Mouse (Mus musculus): ENCODE measurements around the gene Selenos. TPM values are rescaled to one million over a fixed set of nuclear protein-coding genes. Genes with fewer than 3 reads are reported as not detected.

The Selenos gene
- polyA plus RNA-seq, 1 experiment, result 48.1 TPM

- TF ChIP-seq CEBPB (IDR thresholded peaks at IDR 0.05; ENCODE audit: low read depth) (no peak), MAX (IDR thresholded peaks at IDR 0.05) (no peak), FOSL1 (IDR thresholded peaks at IDR 0.05; ENCODE audit: insufficient read depth, low read length, poor library complexity, severe bottlenecking) (no peak), MYOD1 (IDR thresholded peaks at IDR 0.05; ENCODE audit: control insufficient read depth, insufficient read length, low read depth) (no peak), MYOG (IDR thresholded peaks at IDR 0.05; ENCODE audit: control insufficient read depth, extremely low read depth, insufficient read length) (no peak), CTCF (IDR thresholded peaks at IDR 0.05; ENCODE audit: control insufficient read depth, insufficient read depth, insufficient read length) (no peak), USF1 (IDR thresholded peaks at IDR 0.05; ENCODE audit: low read depth) (no peak)
- Histone ChIP-seq H3K36me3 (ENCODE audit: control insufficient read depth, insufficient read depth) (peaks cover 41% of the 10 kb centered on the region), H3K4me3 (ENCODE audit: insufficient read depth, poor library complexity, severe bottlenecking) (peak overlapping the region; percentile 64), H3ac (ENCODE audit: control insufficient read depth, insufficient read length, low read depth) (peak overlapping the region; percentile 34), H3K79me2 (ENCODE audit: control insufficient read depth, insufficient read depth) (peaks cover 24% of the 10 kb centered on the region), H3K27me3 (ENCODE audit: control insufficient read depth, insufficient read depth, insufficient read length) (no peaks in the 10 kb centered on the region), H3K79me3 (ENCODE audit: low read depth) (peaks cover 15% of the 10 kb centered on the region)
These were observed 773 bp downstream of the Selenos start for GRCm38 (mm10) chr7:66080231-66080613.

GRCm38 (mm10) chr7:66083757-66084156 is 4.3 kb downstream of the Selenos start:
- Histone ChIP-seq H3K27me3 (ENCODE audit: control insufficient read depth, insufficient read depth, insufficient read length) (no peaks in the 10 kb centered on the region), H3K4me3 (ENCODE audit: insufficient read depth, poor library complexity, severe bottlenecking) (no peak overlapping the region), H3K36me3 (ENCODE audit: control insufficient read depth, insufficient read depth) (peaks cover 64% of the 10 kb centered on the region), H3K79me2 (ENCODE audit: control insufficient read depth, insufficient read depth) (peaks cover 24% of the 10 kb centered on the region), H3K79me3 (ENCODE audit: low read depth) (peaks cover 15% of the 10 kb centered on the region), H3ac (ENCODE audit: control insufficient read depth, insufficient read length, low read depth) (no peak overlapping the region)
- no peak for TF ChIP-seq MAX (IDR thresholded peaks at IDR 0.05)
- TF ChIP-seq USF1 (IDR thresholded peaks at IDR 0.05; ENCODE audit: low read depth), result no peak
- no peak for TF ChIP-seq FOSL1 (IDR thresholded peaks at IDR 0.05; ENCODE audit: insufficient read depth, low read length, poor library complexity, severe bottlenecking)
- no peak for TF ChIP-seq CTCF (IDR thresholded peaks at IDR 0.05; ENCODE audit: control insufficient read depth, insufficient read depth, insufficient read length)
- TF ChIP-seq CEBPB (IDR thresholded peaks at IDR 0.05; ENCODE audit: low read depth), result no peak

GRCm38 (mm10) chr7:66084546-66084945 is 5.1 kb downstream of the Selenos start:
- H3K27me3 ChIP-seq (ENCODE audit: control insufficient read depth, insufficient read depth, insufficient read length), result no peaks in the 10 kb centered on the region
- no peak for TF ChIP-seq CTCF (IDR thresholded peaks at IDR 0.05; ENCODE audit: control insufficient read depth, insufficient read depth, insufficient read length)
- no peak for TF ChIP-seq USF1 (IDR thresholded peaks at IDR 0.05; ENCODE audit: low read depth)
- peaks cover 24% of the 10 kb centered on the region for H3K79me2 ChIP-seq (ENCODE audit: control insufficient read depth, insufficient read depth)
- no peak overlapping the region for H3ac ChIP-seq (ENCODE audit: control insufficient read depth, insufficient read length, low read depth)
- H3K79me3 ChIP-seq (ENCODE audit: low read depth), result peaks cover 15% of the 10 kb centered on the region
- H3K4me3 ChIP-seq (ENCODE audit: insufficient read depth, poor library complexity, severe bottlenecking), result no peak overlapping the region
- H3K36me3 ChIP-seq (ENCODE audit: control insufficient read depth, insufficient read depth), result peaks cover 69% of the 10 kb centered on the region

GRCm38 (mm10) chr7:66087652-66088051 is 8.2 kb downstream of the Selenos start:
- H3K36me3 ChIP-seq (ENCODE audit: control insufficient read depth, insufficient read depth), result peaks cover 69% of the 10 kb centered on the region
- H3K27me3 ChIP-seq (ENCODE audit: control insufficient read depth, insufficient read depth, insufficient read length), result no peaks in the 10 kb centered on the region
- H3K79me3 ChIP-seq (ENCODE audit: low read depth), result peaks cover 4% of the 10 kb centered on the region
- TF ChIP-seq USF1 (IDR thresholded peaks at IDR 0.05; ENCODE audit: low read depth) (no peak), MYOG (IDR thresholded peaks at IDR 0.05; ENCODE audit: control insufficient read depth, extremely low read depth, insufficient read length) (no peak), MAX (IDR thresholded peaks at IDR 0.05) (no peak), FOSL1 (IDR thresholded peaks at IDR 0.05; ENCODE audit: insufficient read depth, low read length, poor library complexity, severe bottlenecking) (no peak), CEBPB (IDR thresholded peaks at IDR 0.05; ENCODE audit: low read depth) (no peak), CTCF (IDR thresholded peaks at IDR 0.05; ENCODE audit: control insufficient read depth, insufficient read depth, insufficient read length) (no peak), MYOD1 (IDR thresholded peaks at IDR 0.05; ENCODE audit: control insufficient read depth, insufficient read length, low read depth) (no peak)
- H3K4me3 ChIP-seq (ENCODE audit: insufficient read depth, poor library complexity, severe bottlenecking), result no peak overlapping the region
- no peak overlapping the region for H3ac ChIP-seq (ENCODE audit: control insufficient read depth, insufficient read length, low read depth)
- no peaks in the 10 kb centered on the region for H3K79me2 ChIP-seq (ENCODE audit: control insufficient read depth, insufficient read depth)

GRCm38 (mm10) chr7:66088077-66088476 is 8.6 kb downstream of the Selenos start:
- Histone ChIP-seq H3K36me3 (ENCODE audit: control insufficient read depth, insufficient read depth) (peaks cover 64% of the 10 kb centered on the region), H3K79me2 (ENCODE audit: control insufficient read depth, insufficient read depth) (no peaks in the 10 kb centered on the region), H3K79me3 (ENCODE audit: low read depth) (peaks cover 4% of the 10 kb centered on the region), H3K27me3 (ENCODE audit: control insufficient read depth, insufficient read depth, insufficient read length) (no peaks in the 10 kb centered on the region), H3ac (ENCODE audit: control insufficient read depth, insufficient read length, low read depth) (no peak overlapping the region), H3K4me3 (ENCODE audit: insufficient read depth, poor library complexity, severe bottlenecking) (no peak overlapping the region)
- TF ChIP-seq MYOG (IDR thresholded peaks at IDR 0.05; ENCODE audit: control insufficient read depth, extremely low read depth, insufficient read length) (no peak), USF1 (IDR thresholded peaks at IDR 0.05; ENCODE audit: low read depth) (no peak), MAX (IDR thresholded peaks at IDR 0.05) (no peak), FOSL1 (IDR thresholded peaks at IDR 0.05; ENCODE audit: insufficient read depth, low read length, poor library complexity, severe bottlenecking) (no peak), CEBPB (IDR thresholded peaks at IDR 0.05; ENCODE audit: low read depth) (no peak), MYOD1 (IDR thresholded peaks at IDR 0.05; ENCODE audit: control insufficient read depth, insufficient read length, low read depth) (no peak), CTCF (IDR thresholded peaks at IDR 0.05; ENCODE audit: control insufficient read depth, insufficient read depth, insufficient read length) (no peak)

- no peak overlapping the region for H3K4me3 ChIP-seq (ENCODE audit: insufficient read depth, poor library complexity, severe bottlenecking)
- no peaks in the 10 kb centered on the region for H3K27me3 ChIP-seq (ENCODE audit: control insufficient read depth, insufficient read depth, insufficient read length)
- H3K79me3 ChIP-seq (ENCODE audit: low read depth), result no peaks in the 10 kb centered on the region
- H3ac ChIP-seq (ENCODE audit: control insufficient read depth, insufficient read length, low read depth), result no peak overlapping the region
- no peak for TF ChIP-seq FOSL1 (IDR thresholded peaks at IDR 0.05; ENCODE audit: insufficient read depth, low read length, poor library complexity, severe bottlenecking)
- no peak for TF ChIP-seq CTCF (IDR thresholded peaks at IDR 0.05; ENCODE audit: control insufficient read depth, insufficient read depth, insufficient read length)
- TF ChIP-seq MAX (IDR thresholded peaks at IDR 0.05), result no peak
- no peak for TF ChIP-seq CEBPB (IDR thresholded peaks at IDR 0.05; ENCODE audit: low read depth)
- TF ChIP-seq USF1 (IDR thresholded peaks at IDR 0.05; ENCODE audit: low read depth), result no peak
- no peak for TF ChIP-seq MYOD1 (IDR thresholded peaks at IDR 0.05; ENCODE audit: control insufficient read depth, insufficient read length, low read depth)
- TF ChIP-seq MYOG (IDR thresholded peaks at IDR 0.05; ENCODE audit: control insufficient read depth, extremely low read depth, insufficient read length), result no peak
- H3K36me3 ChIP-seq (ENCODE audit: control insufficient read depth, insufficient read depth), result peaks cover 41% of the 10 kb centered on the region
- no peaks in the 10 kb centered on the region for H3K79me2 ChIP-seq (ENCODE audit: control insufficient read depth, insufficient read depth)
These were observed 11.3 kb downstream of the Selenos start for GRCm38 (mm10) chr7:66090676-66091190.
